Mouse (Mus musculus) G1E-ER4 (cell line): ENCODE measurements around the gene Plxna3. TPM values are rescaled to one million over a fixed set of nuclear protein-coding genes. Genes with fewer than 3 reads are reported as not detected.

Experiments used
- GATA1 ChIP-seq: IDR thresholded peaks from one replicate; pipeline ENCODE4 v1.8.0; 2012; ENCODE audit warnings: low read length, inconsistent platforms
- polyA plus RNA-seq: library from polyadenylated mRNA; stranded (reverse); fragments of >175 nt; gene quantifications from 2 replicates; pipeline ENCODE4 v1.2.3, GENCODE M21; 2012

Gene Plxna3
- 16.8 and 17.4 TPM in 2 replicates for polyA plus RNA-seq

- TF ChIP-seq GATA1, result no peak
These were observed at the start of gene Plxna3 for GRCm38 (mm10) chrX:74328725-74329161. Gene Plxna3 (plus strand): TSS chrX:74329066.

DNA sequence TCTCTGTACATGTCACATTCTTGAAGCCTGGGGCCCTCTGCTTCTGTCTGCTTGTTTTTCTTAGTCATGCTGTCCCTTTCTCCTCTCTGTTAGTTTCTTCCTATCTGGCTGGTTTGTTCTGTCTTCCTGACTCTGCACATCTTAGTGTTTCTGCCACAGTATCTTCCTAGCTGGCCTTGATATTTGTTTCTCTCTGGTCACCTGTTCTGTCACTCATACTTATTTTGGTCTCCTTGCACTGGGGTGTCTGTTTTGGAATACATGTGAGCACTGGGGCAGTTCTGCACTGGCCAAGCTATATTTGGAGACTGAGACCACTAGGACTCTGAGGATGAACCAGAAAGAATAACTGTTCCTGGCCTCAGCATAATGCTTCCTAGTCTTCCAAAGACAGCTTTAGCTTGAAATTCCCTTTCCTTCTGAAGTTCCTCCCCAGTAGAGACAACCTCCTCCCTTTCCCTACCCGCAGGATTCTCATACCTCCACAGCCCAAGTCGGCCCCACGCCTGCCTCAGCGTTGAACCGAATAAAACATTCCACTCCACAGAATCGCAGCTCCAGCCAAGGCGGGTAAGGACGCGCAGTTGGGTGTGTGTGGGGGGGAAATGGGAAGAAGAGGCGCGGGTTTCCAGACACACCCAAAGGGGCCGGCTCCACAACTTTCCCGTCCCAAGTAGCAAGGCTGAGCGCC, 47.7 kb upstream of the Plxna3 start:
- TF ChIP-seq GATA1, result no peak

GRCm38 (mm10) chrX:74281732-74282394, 47.0 kb upstream of the Plxna3 start, which contains the start of the genes Taz and Dnase1l1:
Gene Taz (plus strand): TSS chrX:74281912.
Gene Dnase1l1 (minus strand): TSS chrX:74282337.
- no peak for TF ChIP-seq GATA1

DNA sequence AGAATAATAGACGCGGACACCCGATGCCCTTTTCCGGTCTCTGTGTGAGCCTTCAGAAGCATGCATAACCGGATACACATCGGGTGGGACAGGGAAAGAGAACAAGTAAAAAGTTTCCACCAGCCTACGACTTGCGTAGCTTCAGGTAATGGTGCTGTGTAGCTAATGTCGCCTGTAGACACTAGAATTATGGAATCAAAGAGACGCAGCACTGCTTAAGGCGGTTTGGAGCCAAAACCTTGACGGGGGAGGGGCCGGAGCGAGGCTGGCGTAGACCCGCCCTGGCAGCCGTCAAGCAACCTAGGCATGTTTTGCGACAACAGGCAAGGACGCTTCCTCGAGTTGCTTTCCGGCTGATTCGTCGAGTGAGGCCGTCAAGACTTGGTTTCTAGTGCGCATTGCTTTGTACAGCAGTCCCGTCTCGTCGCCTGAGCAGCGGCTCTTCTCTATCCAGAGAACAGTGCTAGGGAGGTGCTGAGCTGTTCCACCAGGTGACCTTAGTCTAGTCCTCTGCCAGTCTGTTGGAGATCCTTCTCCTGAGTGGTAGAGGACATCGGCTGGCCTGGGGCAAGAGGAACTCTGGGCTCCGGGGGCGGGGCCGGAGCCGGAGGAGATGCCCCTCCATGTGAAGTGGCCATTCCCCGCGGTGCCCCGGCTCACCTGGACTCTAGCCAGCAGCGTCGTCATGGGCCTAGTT, 46.3 kb upstream of the Plxna3 start:
- TF ChIP-seq GATA1, result no peak

DNA sequence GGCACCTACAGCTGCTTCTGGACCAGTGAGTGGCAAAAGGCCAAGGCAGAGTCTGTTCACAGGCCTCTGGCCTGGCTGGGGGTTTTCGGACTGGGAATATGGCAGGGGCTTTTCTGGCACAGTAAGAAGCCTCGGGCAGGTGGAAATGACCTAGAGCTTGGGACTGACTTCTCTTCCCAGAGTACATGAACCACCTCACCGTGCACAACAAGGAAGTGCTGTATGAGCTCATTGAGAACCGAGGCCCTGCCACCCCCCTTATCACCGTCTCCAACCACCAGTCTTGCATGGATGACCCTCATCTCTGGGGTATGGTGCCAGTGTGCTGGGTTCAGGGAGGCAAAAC, 45.8 kb upstream of the Plxna3 start:
- TF ChIP-seq GATA1, result no peak

DNA sequence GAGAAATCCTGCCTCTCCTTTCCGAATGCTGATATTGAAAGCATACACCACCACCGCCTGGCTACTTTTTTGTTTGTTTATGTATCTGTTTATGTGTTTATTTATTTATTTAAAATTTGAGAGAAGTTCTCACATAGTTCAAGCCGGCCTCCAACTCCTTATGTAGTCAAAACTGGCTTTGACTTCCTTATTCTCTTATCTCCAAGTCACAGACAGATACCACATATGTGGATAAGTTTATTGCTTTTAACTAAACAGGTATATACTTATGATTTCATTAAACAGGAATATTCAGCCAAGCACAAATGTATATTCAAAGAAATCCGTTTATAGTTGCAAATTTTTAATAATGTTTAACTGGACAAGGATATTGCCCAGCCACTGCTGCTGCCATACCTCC, 35.4 kb upstream of the Plxna3 start:
- no peak for TF ChIP-seq GATA1

DNA sequence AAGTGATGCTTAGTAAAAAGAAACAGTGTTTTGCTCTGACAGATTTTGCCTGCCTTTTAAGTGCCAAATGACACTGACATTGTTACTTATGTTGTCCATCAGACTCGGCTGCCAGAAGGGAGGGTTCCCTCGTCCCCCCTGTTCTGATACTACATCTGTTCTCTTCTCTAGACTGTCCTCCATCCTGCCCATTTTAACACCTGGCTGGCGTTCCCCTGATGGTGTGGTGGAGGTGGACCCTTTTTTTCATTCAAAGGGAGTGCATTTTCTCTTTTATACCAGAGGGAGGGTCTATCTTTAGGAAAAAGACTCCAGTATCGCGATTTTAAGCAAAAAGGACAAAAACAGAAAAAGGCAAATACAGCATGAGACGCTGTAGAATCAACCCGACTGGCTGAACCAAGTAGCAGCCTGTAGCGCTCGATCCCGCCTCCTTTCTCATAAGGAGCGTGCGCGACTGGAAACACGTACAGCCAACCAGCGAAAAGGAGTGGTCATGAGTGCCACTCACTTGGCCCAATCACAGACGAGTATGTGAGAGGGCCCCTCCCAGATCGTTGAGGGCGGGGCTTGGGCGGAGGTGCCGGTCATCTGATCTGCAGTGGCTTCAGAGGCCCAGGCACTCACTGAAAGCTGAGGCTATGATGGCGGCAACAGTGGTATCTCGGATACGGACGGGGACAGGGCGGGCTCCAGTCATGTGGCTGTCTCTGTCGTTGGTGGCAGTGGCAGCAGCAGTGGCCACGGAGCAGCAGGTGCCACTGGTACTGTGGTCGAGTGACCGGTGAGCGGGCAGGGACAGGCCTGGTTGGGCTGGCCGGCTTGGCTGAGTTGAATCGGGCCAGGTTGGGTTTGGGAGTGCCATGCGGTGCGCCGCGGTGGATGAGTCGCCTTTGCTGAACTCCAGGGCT, 32.1 kb upstream of the Plxna3 start, which contains the start of gene Atp6ap1:
Gene Atp6ap1, plus strand, starts transcription at position 560 of the 911 bp plus-strand sequence.
- no peak for TF ChIP-seq GATA1

DNA sequence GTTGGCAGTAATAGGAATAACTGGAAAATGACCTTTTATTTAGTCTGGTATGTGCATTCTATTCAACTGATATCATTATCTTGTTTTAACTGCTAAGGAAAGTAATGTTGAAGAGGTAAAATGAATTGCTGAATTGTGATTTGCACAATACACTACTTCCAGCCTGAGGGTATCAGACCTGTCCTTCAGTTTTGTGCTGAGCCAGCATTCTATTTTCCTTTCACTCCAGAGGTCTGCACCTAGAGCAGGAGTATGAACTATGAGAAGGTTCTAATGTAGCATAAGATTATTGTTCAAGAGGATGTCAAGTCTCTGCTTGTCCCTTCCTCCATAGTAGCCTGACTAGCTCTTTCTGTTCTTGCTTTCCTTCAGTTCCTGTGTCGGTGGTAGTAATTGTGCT, 30.5 kb upstream of the Plxna3 start:
- no peak for TF ChIP-seq GATA1

DNA sequence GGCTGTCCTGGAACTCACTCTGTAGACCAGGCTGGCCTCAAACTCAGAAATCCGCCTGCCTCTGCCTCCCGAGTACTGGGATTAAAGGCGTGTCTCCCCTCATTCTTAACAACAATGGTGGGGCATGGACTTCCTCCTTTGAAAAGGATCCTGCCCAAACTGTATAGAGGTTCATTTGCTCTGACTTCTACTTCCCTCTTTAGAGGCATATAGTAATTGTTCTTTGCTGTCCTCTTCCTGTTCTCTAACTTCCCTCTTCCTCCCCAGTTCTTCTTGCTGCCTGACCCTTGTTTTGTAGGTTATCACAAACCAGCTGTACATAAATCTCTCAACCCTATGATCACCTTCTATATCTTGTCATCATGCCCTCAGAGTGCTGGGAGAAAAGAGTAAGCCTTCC, 29.1 kb upstream of the Plxna3 start:
- no peak for TF ChIP-seq GATA1

DNA sequence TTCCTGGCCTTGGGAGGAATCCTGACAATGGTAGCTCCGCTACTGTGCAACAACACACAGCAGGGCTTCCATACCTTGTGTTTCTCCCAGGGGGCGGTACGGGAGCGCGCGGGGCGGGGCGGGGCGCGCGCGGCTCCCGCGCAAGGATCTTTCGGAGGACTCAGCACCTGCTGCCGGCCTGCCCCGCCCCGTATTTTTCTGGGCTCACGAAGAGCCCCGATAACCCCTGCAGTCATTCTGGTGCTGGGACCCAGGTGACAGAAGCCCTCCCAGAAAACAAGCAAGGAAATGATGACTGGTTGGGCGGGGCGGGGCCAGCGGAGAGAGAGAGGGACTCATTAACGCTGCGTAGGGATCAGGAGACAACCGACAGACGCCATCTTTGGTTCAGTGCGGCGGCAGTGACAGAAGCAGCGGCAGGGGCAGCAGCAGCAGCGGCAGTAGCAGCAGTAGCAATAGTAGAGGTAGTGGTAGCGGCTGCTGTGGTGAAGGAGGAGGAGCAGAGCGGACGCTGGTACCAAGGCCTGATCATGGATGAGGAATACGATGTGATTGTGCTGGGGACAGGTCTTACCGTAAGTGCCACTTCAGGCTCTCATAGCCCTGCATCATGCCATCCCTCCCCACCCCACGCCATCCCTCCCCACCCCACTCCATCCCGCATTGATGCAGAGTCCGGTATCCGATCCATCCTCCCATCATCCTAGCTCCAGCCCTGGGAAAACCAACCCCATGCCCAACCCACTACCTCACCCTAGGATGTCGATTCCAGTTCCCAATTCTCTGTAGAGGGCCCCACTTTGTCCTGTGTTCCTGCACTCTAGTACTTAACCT, 23.8 kb upstream of the Plxna3 start, which contains the start of gene Gdi1:
Gene Gdi1, plus strand, starts transcription at position 132 of the 834 bp plus-strand sequence.
- no peak for TF ChIP-seq GATA1

DNA sequence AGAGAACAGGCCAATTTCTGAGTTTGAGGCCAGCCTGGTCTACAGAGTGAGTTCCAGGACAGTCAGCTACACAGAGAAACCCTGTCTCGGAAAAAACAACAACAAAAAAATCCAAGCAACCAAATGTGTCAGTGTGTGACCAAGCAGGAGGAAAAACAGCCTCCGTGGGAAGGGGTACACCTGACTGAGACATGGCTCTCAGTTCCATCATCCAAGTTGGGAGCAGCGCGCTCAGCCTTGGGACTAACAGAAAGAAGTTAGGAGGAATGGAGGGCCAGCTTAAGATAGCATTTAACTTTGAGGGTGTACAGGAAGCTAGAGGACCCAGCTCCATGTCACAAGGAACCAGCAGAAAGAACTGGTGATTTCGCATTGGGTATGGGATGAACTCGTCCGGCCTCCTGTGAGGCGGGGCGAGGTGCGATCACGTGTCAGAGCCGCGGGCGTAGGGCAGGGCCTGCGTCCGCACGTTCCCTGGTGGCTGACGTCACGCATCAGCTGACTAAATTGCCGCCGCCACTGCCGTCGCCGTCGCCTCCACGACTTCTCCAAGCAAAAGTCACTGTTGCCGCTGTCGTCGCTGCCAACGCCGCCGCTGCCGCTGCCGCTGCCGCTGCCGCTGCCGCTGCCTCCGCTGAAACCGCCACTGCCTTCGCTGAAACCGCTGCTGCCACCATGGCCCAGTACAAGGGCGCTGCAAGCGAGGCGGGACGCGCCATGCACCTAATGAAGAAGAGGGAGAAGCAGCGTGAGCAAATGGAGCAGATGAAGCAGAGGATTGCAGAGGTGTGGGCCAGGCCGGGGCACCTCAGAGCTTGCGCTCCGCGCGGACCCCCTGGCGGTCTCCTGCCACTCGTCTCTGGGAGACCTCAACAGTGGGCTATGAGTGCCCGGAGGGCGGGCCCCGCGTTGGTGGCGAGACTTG, 16.1 kb upstream of the Plxna3 start, which contains the start of gene Fam50a:
Gene Fam50a, plus strand, starts transcription at position 494 of the 925 bp plus-strand sequence.
- TF ChIP-seq GATA1, result no peak

DNA sequence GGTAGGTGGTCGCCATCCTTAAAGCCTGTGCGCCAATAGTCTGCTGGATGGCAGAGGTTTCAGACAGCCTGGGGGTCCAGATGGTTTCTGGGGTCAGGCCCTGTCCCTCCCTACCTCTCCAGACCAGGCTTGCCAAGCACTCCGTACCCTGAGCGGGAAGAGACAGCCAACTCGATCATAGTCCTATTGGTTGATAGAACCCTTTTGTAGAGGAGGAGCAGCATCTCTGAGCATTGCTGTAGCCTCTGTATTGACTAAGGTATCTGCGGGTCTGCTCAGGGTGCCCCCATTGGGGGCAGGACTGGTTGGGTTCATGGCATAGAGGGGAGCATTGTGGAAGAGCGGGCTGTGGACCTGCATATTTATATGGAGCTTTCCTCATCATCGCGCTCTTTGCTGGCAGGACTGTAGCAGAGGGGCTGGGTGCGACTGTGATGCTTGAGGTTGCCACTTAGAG, 377 bp downstream of the Plxna3 start:
- no peak for TF ChIP-seq GATA1

GRCm38 (mm10) chrX:74330166-74330930, 1.5 kb downstream of the Plxna3 start:
- no peak for TF ChIP-seq GATA1
